Mouse (Mus musculus): ENCODE results near the gene Epb41l4b. TPM values are rescaled to one million over a fixed set of nuclear protein-coding genes. Genes with fewer than 3 reads are reported as not detected.

The Epb41l4b gene
- total RNA-seq, 2 experiments from 2014 or later = 2.5 to 4.5 TPM

DNA sequence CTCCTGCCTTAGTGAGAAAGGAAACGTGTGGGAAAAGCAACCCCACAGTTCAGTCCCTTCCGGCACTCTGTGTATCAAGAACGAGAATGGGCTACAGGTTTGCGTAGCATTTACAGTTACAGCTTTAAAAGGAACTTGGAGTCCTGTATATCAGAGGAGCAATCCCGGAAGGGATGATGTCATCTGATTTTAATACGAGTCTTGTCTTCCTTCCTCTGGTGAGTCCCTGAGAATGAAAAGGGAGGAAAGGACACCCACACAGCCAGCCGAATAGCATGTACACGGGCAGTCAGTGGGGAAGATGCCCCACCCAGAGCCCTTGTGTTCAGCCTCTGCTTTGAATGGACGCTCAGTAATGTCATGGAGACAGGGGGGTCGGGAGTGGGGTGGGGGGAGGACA, 115.3 kb downstream of the Epb41l4b start:
- ATAC-seq (replicated peaks; ENCODE audit: poor library complexity, severe bottlenecking) = peak; percentile 63

DNA sequence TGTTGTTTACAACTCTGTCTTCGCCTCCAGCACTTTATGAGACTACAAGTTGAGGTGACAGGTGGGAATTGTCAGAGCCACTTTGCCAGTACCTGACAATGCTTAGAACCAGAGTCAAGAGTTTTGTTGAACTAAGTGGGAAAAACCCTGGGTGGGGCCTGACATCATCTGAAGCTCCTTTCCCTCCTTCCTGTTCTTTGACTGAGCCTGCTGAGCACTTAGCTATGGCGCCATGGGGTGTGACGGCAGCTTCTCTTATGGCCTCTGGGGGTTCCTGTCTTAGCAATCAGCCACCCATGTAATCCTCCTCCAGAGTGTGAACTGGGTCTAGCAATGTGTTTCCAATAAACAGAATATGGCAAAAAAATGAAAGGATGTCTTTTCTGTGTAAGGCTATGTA, 119.7 kb downstream of the Epb41l4b start:
- ATAC-seq (replicated peaks; ENCODE audit: poor library complexity, severe bottlenecking) = no peak

DNA sequence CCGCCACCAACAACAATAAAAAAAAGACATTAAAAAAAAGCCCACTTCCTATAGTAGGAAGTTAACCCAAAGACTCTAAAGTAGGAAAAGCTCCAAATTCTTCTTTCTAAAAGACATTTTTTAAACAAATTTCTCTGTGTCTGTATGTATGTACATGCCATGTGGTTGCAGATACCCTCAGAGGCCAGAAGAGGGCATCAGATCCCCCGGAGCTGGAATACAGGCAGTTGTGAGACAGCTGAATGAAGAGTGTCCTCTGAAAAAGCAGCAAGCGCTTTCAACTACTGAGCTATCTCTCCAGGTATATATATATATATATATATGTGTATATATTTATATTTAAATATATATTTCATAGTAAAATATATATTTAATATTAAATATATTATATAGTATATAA, 121.9 kb downstream of the Epb41l4b start:
- peak; percentile 69 for ATAC-seq (replicated peaks; ENCODE audit: poor library complexity, severe bottlenecking)

DNA sequence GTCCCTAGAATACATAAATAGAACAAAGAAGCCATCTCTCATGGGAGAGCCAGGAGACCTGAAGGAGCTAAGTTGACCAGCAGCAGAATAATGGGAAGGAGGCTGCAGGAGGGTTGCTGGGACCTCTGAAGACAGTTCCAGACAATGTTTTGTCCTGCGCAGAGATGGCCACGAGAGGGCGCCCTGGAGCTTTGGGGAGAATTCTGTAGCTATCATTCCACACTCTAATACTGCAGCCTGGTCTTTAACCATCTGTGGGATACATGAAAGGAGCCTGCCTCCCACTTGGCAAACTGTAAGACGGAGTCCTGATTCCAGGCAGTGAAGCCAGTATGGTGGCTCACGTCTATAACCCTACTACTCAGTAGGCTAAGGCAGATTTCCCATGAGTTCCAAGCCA, 126.0 kb downstream of the Epb41l4b start:
- ATAC-seq (replicated peaks; ENCODE audit: poor library complexity, severe bottlenecking) = peak; percentile 68

DNA sequence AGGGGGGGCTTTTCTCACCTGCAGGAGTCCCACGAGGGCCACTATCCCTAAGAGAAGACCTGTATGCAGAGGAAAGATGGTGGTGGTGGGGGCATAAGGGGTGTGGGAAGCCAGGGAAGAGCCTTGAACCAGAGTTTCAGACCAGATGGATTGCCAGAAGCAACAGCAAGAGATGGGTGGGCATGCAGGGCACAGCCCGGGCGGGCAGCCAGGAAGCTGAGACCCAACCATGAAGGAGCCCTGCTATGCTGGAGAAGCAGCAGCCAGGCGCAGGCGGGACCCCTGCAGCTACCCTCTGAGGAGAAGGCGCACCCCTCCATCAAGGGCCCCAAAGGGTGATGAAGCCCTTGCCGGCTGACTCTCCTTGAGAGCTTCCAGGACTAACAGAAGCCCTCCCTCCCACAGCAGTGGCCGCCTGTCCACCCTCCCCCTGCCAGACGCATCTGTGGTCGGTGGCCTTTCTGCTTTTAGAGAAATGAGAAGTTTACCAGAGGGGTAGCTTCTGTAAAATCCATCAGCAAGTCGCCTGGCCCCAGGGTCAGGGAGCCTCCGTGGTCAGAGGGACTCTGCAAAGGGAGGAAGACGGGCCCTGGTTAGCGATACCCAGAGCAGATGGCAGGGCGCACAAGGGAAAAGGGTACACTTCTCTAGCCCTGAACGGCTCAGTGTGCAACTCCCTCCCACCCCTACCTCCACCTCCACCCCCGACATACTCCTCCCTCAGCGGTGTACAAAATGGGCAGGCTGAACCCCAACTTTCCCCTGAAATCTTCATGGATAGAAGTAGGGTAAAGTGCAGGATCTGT, 126.7 kb downstream of the Epb41l4b start:
- ATAC-seq (replicated peaks; ENCODE audit: poor library complexity, severe bottlenecking) = peak; percentile 71

DNA sequence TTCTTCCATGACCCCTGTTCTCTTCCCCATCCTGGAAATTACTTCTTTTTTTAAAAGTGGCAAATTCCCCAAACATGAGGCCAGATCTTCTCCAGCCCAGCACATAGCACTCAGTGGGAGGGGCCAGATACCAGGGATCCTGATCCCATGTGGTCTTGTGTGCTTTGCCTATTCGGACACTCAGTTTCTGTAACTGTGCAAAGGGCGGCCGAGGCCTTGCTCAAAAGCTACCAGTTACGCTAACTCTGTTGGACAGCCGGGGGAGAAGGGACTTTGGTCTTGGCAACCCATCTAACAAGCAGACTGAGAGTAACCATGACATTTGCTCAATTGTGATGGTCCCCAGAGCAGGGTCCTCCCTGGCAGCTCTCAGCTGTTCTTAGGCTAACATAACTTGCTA, 128.2 kb downstream of the Epb41l4b start:
- no peak for ATAC-seq (replicated peaks; ENCODE audit: poor library complexity, severe bottlenecking)

DNA sequence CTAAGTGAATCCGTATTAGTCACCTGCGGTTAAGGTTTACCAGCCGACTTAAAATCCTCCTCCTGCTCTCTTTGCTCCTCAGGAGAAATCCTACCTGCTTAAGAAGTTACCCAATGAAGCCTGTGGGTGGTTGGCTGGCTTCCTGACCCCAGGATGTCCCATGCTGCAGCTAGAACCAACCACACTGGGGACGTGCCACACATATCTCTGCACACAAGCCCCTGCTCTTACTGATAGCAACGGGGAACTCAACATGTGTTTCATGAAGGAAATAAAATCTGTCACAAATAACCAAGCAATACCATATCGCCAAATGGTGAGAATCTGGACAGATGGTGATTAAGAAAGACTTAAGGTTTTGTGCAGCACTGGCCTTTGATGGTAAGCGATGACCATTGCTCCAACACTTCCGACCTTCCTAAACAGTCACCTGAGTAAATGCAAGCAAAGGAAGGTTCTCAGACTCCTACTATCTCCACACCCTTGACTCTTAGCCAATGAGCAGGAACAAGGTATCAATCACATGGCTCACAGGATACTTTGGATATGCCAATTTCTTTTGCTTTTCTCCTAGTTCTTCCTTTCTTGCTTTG, 131.7 kb downstream of the Epb41l4b start:
- ATAC-seq (replicated peaks; ENCODE audit: poor library complexity, severe bottlenecking) = no peak

DNA sequence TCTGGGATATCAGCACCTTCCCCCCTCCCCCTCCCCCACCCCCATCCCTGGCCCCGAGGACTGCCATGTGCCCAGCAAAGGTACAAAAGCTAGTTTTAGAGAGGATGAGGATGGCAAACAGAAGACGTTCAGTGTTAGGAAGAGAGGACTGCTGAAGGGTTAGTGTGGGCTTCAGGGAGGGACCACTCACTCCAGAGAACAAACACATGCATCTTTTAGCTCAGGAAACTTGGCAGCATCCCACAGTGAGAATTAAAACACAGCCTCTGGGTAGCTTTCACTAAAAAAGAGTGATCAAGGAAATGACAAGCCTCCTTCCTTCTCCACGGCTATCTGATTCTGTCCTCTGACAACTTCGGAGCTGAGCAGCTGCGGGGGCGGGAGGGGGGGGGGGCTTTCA, 132.3 kb downstream of the Epb41l4b start:
- ATAC-seq (replicated peaks; ENCODE audit: poor library complexity, severe bottlenecking) = no peak

DNA sequence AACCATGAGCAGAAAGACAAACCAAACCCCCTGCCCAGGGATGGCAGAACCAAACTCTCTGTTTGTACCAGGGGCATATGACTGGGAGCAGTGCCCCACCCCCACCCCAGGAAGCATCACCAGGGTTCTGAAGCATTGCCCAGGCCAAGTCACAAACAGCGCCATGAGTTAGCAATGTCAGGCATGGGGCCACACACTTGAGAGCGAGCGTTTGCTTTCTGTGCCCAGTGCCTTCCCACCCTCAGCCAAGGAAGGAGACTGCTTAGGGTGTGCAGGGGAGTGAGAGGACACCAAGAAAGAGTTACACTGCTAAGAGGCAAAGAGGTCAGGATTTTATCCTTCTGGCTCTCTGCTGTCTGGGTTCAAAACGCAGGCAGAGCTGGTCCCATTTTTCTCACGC, 132.8 kb downstream of the Epb41l4b start:
- ATAC-seq (replicated peaks; ENCODE audit: poor library complexity, severe bottlenecking) = no peak

DNA sequence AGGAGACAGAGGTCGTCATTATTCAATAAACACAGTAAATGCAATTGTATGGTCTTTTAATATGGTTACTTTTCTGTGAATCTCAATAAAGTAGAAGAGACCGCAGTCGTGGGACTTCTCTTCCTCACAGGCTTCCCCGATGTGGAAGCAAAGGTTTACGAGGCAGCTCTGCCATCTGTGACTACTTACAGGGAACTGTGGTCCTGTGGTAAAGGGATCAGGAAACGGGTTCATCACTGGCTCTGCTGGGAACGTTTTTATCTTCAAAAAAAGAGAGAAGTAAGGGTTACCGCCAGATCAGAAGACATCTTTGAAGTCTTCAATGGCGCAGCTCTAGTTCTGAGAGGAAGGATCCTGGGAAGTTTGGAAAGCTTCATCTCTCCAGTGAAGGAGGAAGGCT, 135.5 kb downstream of the Epb41l4b start:
- peak; percentile 44 for ATAC-seq (replicated peaks; ENCODE audit: poor library complexity, severe bottlenecking)

DNA sequence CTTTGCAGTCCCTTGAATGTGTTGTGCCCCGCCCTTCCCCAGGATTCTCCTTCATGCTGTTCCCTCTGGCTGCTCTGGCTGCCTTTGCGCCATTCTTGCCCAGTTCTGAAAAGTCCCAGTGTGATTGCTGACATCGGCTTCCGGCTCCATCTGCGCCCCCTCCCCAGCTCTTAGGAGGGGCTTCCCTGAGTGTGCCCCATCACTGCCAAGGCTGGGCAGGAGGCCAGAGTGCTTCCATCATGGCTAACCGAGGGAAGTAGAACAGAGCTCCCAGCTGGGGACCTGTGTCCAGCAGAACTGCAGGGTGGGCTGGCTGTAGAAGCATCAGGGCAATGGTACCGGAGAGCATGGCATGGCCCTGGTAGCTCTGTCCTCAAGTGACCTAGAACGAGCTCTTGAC, 138.2 kb downstream of the Epb41l4b start:
- no peak for ATAC-seq (replicated peaks; ENCODE audit: poor library complexity, severe bottlenecking)

DNA sequence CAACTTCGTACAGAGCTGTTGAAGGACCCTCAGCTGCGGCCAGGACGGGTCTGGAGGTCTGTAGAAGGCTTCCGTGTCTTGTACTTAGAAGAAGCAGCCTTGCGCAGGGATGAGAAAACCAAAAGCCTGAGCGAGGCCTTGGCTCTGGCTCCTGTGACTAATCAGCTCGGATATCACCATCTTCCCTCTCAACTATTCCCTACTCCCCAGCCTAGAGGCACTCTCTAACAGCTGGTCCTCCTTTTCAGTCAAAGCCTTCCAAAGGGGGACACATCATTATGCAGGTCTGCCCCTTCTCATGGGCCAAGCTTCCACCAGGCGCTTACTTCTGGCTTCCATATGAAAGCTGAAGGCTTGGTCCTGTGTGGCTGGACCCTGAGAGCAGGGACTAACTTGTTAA, 139.4 kb downstream of the Epb41l4b start:
- no peak for ATAC-seq (replicated peaks; ENCODE audit: poor library complexity, severe bottlenecking)

DNA sequence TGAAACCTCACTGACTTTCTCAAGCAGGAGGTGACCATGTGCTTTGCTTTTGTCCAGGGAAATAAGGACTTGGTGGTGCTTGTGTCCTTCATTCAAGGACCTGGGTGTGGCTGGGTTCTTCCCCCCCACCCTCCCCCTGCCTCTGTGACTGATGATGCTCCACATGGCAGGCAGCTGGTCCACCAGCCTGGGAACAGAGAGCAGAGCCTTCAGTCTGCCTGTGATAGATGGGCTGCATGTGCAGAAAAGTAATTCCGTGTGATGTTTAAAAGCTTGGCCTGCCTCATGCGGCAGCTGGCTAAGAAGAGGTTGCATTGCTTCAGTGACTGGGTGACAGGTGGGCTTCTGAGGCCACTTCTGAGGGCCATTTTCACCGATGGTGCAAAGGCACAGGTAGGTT, 140.5 kb downstream of the Epb41l4b start:
- no peak for ATAC-seq (replicated peaks; ENCODE audit: poor library complexity, severe bottlenecking)

DNA sequence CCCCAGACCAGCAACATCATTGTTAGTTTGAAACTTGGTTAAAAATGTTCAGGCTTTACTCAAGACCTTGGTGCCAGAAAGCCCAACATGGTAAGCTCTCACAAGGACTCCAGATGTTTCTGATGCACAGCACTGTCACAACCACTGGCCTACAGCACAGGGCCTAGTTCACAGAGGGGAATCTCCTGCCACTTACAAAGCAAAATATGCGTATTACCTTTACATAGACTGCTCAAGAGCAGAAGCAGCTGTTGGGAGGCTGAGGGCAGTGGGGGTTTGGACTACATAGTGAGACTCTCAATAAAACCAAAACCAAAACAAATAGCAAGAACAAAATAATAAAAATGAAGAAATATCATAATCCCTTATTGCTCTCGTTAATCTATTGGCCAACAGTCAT, 141.8 kb downstream of the Epb41l4b start:
- ATAC-seq (replicated peaks; ENCODE audit: poor library complexity, severe bottlenecking) = no peak

DNA sequence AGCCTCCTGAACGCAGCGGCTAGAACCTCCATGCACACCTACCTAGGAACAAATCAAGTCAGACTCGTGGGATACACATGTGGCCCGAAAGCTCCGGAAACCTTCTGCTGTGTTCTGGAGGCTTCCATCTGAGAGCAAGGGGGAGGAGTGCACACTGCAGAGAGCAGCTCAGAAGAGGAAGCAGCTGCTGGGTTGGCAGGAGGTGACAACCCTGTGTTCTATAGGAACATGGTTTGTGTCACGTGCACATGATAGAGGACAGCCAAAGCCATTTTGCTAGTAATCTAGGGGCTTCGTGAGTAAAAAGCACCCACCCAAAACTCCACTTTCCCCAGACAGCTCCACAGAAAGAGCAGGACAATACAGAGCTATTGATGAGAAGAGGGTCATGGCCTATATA, 149.9 kb downstream of the Epb41l4b start:
- peak; percentile 71 for ATAC-seq (replicated peaks; ENCODE audit: poor library complexity, severe bottlenecking)

DNA sequence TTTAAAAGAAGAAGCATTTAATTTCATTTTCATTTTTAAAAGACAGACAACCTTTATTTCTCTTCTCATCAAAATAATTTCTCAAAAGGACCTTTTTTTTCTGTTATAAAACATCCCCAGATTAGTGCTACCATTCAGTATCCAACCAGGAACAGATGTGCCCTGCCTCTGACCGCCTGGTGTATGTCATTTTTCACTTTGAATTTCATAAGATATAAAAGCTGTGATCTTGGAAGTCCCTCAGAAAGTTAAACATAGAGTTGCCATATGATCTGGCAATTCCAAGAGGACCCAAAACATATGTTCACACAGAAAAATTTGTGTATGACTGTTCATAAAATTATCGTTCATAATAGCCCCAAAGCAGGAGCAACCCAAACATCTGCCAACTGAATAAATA, 151.3 kb downstream of the Epb41l4b start:
- no peak for ATAC-seq (replicated peaks; ENCODE audit: poor library complexity, severe bottlenecking)

DNA sequence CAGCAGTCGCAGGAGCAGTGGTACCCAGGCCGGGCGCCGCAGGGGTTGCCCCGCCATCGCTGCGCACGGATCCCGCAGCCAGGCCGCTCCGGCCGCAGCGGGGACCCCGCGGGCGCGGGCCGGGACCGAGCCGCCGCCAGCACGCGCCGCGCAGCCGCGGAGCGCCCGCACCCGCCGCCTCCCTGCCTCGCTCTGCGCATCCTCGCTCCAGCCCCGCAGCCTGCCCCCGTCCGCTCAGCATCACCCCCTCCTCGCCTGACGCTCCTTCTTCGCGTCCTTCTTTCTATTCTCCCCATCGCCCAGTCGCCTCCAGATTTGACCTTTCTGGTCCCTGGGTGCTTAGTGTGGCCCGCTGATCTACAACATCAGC, 153.0 kb downstream of the Epb41l4b start, which contains the start of gene Frrs1l:
Gene Frrs1l (minus strand): TSS at position 177 of the 370 bp plus-strand sequence.
- no peak for ATAC-seq (replicated peaks; ENCODE audit: poor library complexity, severe bottlenecking)

DNA sequence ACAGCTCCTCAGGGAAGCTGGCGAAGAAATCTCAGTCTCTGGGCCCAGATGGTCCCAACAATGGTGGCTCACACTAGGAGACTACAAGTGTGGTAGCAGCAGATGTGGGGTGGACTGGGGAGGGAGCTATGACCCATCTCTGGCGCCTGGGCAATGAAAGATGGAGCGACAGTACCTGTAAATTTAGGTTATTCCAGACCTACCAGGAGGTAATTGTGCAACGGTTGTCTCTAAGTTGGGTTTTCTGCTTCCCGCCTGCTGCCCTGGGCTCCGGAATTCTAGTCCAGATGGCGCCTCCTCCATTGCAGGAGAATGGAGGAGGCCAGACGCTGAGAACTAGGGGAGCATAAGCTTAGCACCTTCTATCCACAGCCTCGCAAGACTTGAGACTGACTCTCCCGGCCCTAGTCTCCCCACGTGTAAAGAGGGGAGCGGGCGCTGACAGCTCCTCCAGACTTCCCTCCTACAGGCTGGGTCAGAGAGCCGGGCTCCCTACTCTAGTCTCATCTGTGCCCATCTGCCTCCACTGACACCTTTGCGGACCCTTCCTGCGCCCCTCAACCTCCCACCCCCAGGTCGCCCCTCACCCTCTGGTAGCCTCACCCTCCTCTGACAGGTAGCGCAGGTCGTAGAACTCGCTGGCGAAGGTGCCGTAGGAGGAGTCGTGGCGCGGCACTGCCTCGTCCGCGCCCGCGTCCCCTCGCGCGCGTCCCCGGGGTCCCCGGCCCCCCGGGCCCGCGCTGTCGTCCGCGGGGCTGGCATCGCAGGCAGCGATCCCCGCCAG, 153.6 kb downstream of the Epb41l4b start:
- no peak for ATAC-seq (replicated peaks; ENCODE audit: poor library complexity, severe bottlenecking)

DNA sequence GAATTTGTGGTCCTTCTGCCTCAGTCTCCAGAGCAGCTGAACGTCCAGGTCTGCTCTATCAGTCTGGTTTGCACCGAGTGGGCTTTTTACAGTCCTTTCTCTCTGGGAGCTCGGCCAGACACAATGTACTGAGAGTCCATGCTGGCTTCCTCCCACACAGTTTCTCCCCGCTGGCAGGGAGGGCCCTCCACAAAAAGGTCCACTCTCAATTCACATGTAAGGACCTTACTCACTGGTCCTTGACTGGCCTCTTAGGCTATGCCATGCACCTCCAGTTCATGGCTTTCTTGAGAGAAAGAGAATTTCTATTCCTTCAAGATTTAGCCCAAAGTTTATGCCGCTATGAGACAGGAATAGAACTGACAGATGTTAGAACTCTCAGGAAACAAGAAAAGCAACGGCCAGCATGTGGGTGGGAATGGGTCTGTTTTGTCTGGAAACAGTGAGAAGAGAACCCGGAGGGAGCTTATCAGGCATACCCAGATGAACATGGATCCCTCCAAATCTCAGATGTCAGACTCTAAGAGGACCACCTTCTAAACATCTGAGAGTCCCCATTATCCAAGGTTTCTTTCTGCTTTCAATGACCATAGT, 177.6 kb downstream of the Epb41l4b start:
- no peak for ATAC-seq (replicated peaks; ENCODE audit: poor library complexity, severe bottlenecking)

DNA sequence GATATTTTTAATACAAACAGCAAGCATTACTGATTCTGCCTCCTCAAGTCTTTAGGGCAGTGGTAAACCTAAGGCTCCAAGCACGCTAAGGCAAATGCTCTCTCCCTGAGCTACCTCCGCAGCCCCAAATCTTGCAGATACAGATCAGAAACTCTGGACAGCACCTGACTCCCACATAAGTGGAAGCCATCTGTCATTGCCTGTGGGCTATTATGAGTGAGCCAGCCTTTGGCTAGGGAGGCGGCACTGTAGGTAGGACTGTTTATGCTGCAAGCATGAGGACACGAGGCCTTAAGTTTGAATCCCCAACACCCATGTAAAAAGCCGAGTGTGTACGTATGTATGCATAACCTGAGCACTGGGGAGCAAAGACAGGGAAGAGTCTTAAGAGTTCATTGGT, 179.6 kb downstream of the Epb41l4b start:
- ATAC-seq (replicated peaks; ENCODE audit: poor library complexity, severe bottlenecking) = no peak

DNA sequence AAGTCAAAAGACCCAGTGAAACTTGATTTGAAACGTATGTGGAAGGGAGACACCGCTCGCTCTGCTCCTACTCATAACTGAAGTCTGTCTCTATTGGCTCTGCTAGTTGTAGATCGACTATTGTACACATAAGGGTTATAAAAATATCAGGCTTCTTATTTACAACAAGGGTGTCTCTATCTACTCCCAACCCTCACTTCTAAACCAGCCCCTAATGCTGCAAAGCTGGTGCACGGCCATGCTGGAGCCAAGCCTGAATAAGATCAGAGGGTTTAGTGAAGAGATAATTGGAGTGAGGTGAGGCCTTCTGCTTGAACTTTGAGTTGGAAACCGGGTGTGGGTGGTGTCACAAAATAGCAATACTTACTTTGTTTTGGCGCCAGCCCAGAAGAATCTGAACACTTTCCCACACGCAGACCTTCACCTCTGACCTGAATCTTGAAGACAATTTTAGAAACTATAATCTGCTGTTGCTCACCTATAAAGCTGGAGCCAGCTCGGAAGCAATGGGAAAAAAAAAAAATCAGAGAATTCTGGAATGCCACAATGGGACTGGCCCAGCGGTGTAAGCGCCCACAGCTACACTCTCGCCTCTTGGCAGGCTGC, 181.8 kb downstream of the Epb41l4b start:
- no peak for ATAC-seq (replicated peaks; ENCODE audit: poor library complexity, severe bottlenecking)
